Mouse (Mus musculus) liver, embryonic 14.5 days (tissue): ENCODE results near the gene Opcml. TPM values are rescaled to one million over a fixed set of nuclear protein-coding genes. Genes with fewer than 3 reads are reported as not detected.

Source experiments
- ATAC-seq: fragments of 200-750 bp; cut with Nextera tagmentation; 2 replicates; pipeline ENCODE4 v1.8.0; 2017; ENCODE audit warnings: moderate number of reproducible peaks, mild to moderate bottlenecking, moderate library complexity; ENCODE audit not compliant: insufficient read depth
- DNase-seq, 3 experiments: peaks; one replicate each; pipeline ENCODE4 v3.0.0-alpha.2; 2012 to 2013; ENCODE audit warnings: low read depth in 3 of 3, low spot score in 3 of 3
- H3K27ac ChIP-seq: fragments of 300-500 bp; sonication (generic); 2 replicates; pipeline ENCODE4 v1.5.1; 2014; ENCODE audit warnings: moderate library complexity, mild to moderate bottlenecking, control low read depth, inconsistent platforms
- H3K27me3 ChIP-seq: fragments of 300-500 bp; sonication (generic); 2 replicates; pipeline ENCODE4 v1.6.1; 2014; ENCODE audit warnings: mild to moderate bottlenecking, low read length, moderate library complexity; ENCODE audit not compliant: control insufficient read depth, insufficient read depth
- H3K36me3 ChIP-seq: fragments of 300-500 bp; sonication (generic); replicated peaks from 2 replicates; pipeline ENCODE4 v1.6.1; 2014; ENCODE audit warnings: low read depth; ENCODE audit not compliant: control insufficient read depth, insufficient read depth
- H3K4me1 ChIP-seq, 2 experiments: fragments of 200-500 bp in 1 of 2; fragments of 300-500 bp in 1 of 2; sonication (generic) in 1 of 2; replicated peaks; 2 replicates each; pipeline ENCODE4 v1.6.1; 2012 to 2014; ENCODE audit warnings: antibody characterized with exemption in 1 of 2, inconsistent platforms in 1 of 2, low read length in 1 of 2; ENCODE audit not compliant: control insufficient read depth in 2 of 2, insufficient read depth in 2 of 2
- H3K4me2 ChIP-seq: fragments of 300-500 bp; sonication (generic); 2 replicates; pipeline ENCODE4 v1.6.1; 2014; ENCODE audit warnings: low read depth, mild to moderate bottlenecking, control low read depth, moderate library complexity
- H3K4me3 ChIP-seq, 2 experiments: fragments of 200-500 bp in 1 of 2; fragments of 300-500 bp in 1 of 2; sonication (generic) in 1 of 2; 2 replicates each; pipeline ENCODE4 v1.5.1; 2012 to 2014; ENCODE audit warnings: low read depth in 2 of 2, low read length in 2 of 2, mild to moderate bottlenecking in 2 of 2, control low read depth in 1 of 2, inconsistent platforms in 1 of 2, moderate library complexity in 1 of 2; ENCODE audit not compliant: insufficient read depth in 1 of 2
- H3K9ac ChIP-seq: fragments of 300-500 bp; sonication (generic); replicated peaks from 2 replicates; pipeline ENCODE4 v1.6.1; 2014; ENCODE audit warnings: mild to moderate bottlenecking, control low read depth, moderate library complexity
- H3K9me3 ChIP-seq: fragments of 300-500 bp; sonication (generic); 2 replicates; pipeline ENCODE4 v1.6.1; 2016; ENCODE audit warnings: low read length, mixed read lengths; ENCODE audit not compliant: control insufficient read depth
- CTCF ChIP-seq: IDR thresholded peaks from 2 replicates; pipeline ENCODE4 v1.5.1; 2016; ENCODE audit warnings: antibody characterized with exemption, low read depth, control low read depth
- EP300 ChIP-seq: IDR thresholded peaks from 2 replicates; pipeline ENCODE4 v1.6.1; 2016; ENCODE audit warnings: antibody characterized with exemption, low read depth
- WGBS: fragments of 180-500 bp; shearing (Covaris S2); extraction: QIAGEN DNeasy Blood & Tissue Kit; methylation state at CpG from one replicate; pipeline ENCODE4 v1.1.7; 2014; ENCODE audit not compliant: insufficient replicate concordance; 5-methylcytosine and 5-hydroxymethylcytosine counted together
- polyA plus RNA-seq, 2 experiments: library from polyadenylated mRNA; depleted of rRNA in 1 of 2; stranded (reverse) in 1 of 2; unstranded in 1 of 2; fragments of >200 nt; fragmentation: Nextera tagmentation in 1 of 2; extraction: Ambion mirVana in 1 of 2; gene quantifications; 2 replicates each; pipeline versions ENCODE4 v1.2.1 to v1.2.3; 2012 to 2014

Gene Opcml
- polyA plus RNA-seq, 2 experiments, result 0.03 TPM; not detected in 1

DNA sequence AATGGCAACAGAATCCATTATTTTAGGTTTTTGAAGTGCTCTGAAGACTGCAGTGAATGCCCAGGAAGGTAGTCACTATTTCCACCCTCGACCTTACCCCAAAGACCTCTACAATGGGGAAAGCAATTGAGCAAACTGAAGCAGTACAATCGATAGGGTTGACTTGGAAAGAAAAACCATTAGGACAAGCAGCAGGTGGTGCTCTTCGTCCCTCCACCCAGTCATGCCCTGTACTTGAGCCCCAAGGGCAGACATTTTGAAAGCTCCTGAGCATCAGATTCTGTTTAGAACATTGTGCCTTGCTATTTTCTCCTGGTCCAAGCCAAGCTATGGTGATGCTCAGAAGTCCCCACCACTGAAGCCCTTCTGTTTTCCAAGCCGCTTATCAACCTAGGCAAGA, 744.4 kb downstream of the Opcml start:
- Histone ChIP-seq H3K9me3 (no peaks in the 10 kb centered on the region), H3K27me3 (no peaks in the 10 kb centered on the region), H3K27ac (no peak overlapping the region), H3K9ac (no peak overlapping the region), H3K4me1 (no peaks in the 10 kb centered on the region), H3K4me3 (no peak overlapping the region), H3K36me3 (no peaks in the 10 kb centered on the region), H3K4me2 (no peak overlapping the region)
- 55% methylated on average over 4 of the region's 4 CpGs for WGBS
- TF ChIP-seq CTCF (no peak), EP300 (no peak)
- DNase-seq (no peak), ATAC-seq (no peak)

DNA sequence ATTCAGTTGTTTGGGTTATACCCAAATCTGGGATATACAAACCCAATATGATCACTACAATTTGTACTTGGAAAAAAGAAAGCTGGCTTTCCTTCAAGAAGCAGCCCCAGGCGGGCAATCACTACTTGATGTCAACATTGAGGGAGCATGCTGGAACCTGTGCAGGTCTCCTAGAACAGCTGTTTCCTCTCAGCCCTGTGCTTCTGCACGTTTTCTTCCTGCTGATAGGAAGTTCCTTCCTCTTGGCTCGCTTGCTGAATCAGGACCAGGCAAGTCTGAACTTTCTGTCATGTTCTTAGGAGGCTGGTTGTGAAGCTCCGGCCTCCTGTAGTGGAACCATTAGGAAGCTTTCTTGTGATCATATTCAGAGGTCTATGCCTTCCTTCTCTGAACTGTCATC, 746.1 kb downstream of the Opcml start:
- 17% methylated on average over 4 of the region's 4 CpGs for WGBS
- H3K9me3 ChIP-seq, result no peaks in the 10 kb centered on the region
- DNase-seq, result no peak
- H3K4me1 ChIP-seq, result no peaks in the 10 kb centered on the region
- H3K4me3 ChIP-seq, result no peak overlapping the region
- TF ChIP-seq EP300 (no peak), CTCF (no peak)
- no peaks in the 10 kb centered on the region for H3K36me3 ChIP-seq
- no peak overlapping the region for H3K4me2 ChIP-seq
- no peaks in the 10 kb centered on the region for H3K27me3 ChIP-seq
- ATAC-seq, result no peak
- H3K27ac ChIP-seq, result no peak overlapping the region
- H3K9ac ChIP-seq, result no peak overlapping the region

DNA sequence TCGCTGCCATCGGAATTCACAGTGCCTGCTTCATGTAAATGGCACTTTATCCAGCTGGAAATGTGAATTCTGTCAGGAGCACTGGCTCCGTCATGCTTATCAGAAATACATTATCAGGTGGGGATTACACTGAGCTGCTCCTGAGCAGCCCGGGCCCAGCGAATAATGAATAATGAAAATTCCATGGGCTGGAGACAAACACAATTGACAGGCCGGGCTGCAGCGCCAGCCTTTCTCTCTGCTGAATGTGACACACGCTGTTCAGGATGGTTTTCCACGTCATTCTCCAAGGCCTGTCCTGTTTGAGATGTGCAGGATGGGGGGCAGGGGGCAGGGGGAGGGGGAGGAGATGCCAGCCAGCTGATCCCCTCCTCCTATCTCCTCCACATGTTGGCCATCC, 757.6 kb downstream of the Opcml start:
- TF ChIP-seq CTCF, result no peak
- no peak for TF ChIP-seq EP300

DNA sequence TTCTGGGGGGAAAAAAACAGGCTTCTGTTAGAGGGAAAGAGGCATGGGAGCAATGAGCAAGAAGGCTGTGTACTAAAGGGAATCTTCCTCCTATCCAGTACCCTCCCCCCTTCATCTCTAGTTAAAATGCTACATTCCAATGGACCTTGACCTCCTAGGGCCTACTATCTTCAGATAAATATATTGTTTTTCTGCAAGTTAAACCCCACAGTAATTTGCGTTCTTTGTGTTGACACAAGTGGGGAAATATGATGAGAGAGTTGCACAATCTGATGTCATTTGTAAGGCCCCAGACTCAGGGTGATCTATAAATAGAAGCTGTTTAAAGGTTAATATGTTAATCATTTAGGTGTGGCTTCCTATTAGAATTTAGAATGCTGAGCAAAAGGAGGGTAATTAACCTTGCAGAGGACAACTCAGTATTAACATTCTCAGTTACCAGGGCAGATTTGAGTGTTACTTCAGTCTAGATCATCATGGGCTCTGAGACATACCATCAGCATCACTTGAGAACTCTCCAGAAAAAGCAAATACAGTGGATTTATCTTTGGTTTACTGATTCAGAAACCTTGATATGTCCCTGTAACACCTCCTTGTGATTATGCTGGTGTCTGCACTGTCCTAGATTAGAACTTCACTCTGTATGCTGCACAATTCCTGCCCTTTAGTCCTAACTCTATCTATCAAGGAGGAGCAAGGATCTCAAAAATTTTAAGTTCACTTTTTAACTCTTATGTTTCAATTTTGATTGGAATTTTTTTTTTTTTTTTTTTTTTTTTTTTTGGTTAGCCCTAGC, 762.0 kb downstream of the Opcml start:
- DNase-seq (no peak), ATAC-seq (no peak)
- WGBS, result 59% methylated on average over 1 of the region's 1 CpGs
- Histone ChIP-seq H3K9ac (no peak overlapping the region), H3K27me3 (no peaks in the 10 kb centered on the region), H3K4me3 (no peak overlapping the region), H3K27ac (no peak overlapping the region), H3K4me2 (no peak overlapping the region), H3K9me3 (no peaks in the 10 kb centered on the region), H3K4me1 (no peaks in the 10 kb centered on the region), H3K36me3 (no peaks in the 10 kb centered on the region)
- TF ChIP-seq EP300, result no peak
- TF ChIP-seq CTCF, result no peak

More for the DNA sequence above, 757.6 kb downstream of the Opcml start:
- ATAC-seq, result no peak
- 54% methylated on average over 9 of the region's 9 CpGs for WGBS
- Histone ChIP-seq H3K9me3 (no peaks in the 10 kb centered on the region), H3K36me3 (no peaks in the 10 kb centered on the region), H3K9ac (no peak overlapping the region), H3K4me3 (no peak overlapping the region), H3K27me3 (no peaks in the 10 kb centered on the region), H3K4me1 (no peaks in the 10 kb centered on the region), H3K4me2 (no peak overlapping the region), H3K27ac (no peak overlapping the region)
- DNase-seq, result no peak

DNA sequence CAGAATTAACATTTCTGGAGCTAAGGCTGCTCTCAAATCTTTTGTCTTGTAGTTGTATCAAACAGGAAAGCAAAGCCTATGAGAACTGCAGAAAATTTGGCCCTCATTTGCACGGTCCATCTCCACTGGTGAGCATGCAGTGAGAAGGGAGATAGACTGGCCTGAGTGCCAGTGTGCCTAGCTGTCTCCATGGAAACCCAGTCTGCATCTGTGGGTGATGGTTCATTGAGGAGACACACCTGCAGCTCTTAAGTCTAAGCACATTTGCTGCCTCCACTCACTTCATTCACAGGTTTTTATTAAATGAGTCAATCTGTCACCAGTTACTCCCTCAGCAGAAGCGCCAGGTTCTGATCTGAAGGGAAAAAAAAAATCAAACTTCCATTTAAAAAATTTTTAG, 768.1 kb downstream of the Opcml start:
- H3K36me3 ChIP-seq, result no peaks in the 10 kb centered on the region
- no peaks in the 10 kb centered on the region for H3K27me3 ChIP-seq
- no peak overlapping the region for H3K4me2 ChIP-seq
- TF ChIP-seq EP300 (no peak), CTCF (no peak)
- WGBS, result 51% methylated on average over 2 of the region's 2 CpGs
- no peak overlapping the region for H3K4me3 ChIP-seq
- H3K9me3 ChIP-seq, result no peaks in the 10 kb centered on the region
- ATAC-seq (no peak), DNase-seq (no peak)
- H3K27ac ChIP-seq, result no peak overlapping the region
- no peaks in the 10 kb centered on the region for H3K4me1 ChIP-seq
- no peak overlapping the region for H3K9ac ChIP-seq
